ENCODE assay signal across 13 mouse cellular contexts in genomic region chr15:84566568-84567110, GRCm38 (mm10). TPM values are rescaled to one million over a fixed set of nuclear protein-coding genes. Genes with fewer than 3 reads are reported as not detected.
A peak's percentile ranks its signal among the peaks of the same experiment; 100 is the strongest.
DNase-seq lines count a peak whose midpoint lies in the region; ATAC-seq and TF ChIP-seq lines count a peak whose summit lies in the region.
"Had no signal": no experiment of that assay in that cellular context is flagged by ENCODE, and none has a peak within 500 bp of the region (broad histone marks: within the 10 kb centered on the region; RNA-seq: fewer than 3 reads in every experiment).

No protein-coding gene starts in this region.

- H3K9ac ChIP-seq in kidney, postnatal 0 days (ENCODE audit: low read depth, low read length): no peak overlapping the region
- no peak overlapping the region for H3K9ac ChIP-seq in ES-E14 (ENCODE audit: insufficient read depth, low read depth, low read length, poor library complexity, severe bottlenecking)
- H3K9ac ChIP-seq in limb, embryonic 12.5 days (replicated peaks): no peak overlapping the region
- H3K9ac ChIP-seq in hindbrain, embryonic 11.5 days (ENCODE audit: low read depth, low read length): no peak overlapping the region
- H3K9ac ChIP-seq: heart, embryonic 12.5 days had no signal

- no peak for TF ChIP-seq CTCF in kidney, postnatal 0 days (IDR thresholded peaks at IDR 0.05; ENCODE audit: low read depth)
- no peak for TF ChIP-seq CTCF in C2C12 (IDR thresholded peaks at IDR 0.05; ENCODE audit: control insufficient read depth, insufficient read depth, insufficient read length)

- no peaks in the 10 kb centered on the region for H3K27me3 ChIP-seq in kidney, postnatal 0 days (ENCODE audit: insufficient read depth, low read length)
- H3K27me3 ChIP-seq in C2C12 (ENCODE audit: control insufficient read depth, insufficient read depth, insufficient read length): peaks cover 16% of the 10 kb centered on the region
- no peaks in the 10 kb centered on the region for H3K27me3 ChIP-seq in limb, embryonic 12.5 days
- H3K27me3 ChIP-seq in hindbrain, embryonic 11.5 days (ENCODE audit: control insufficient read depth, insufficient read depth, low read length): no peaks in the 10 kb centered on the region

- ATAC-seq in kidney, postnatal 0 days (replicated peaks; ENCODE audit: low FRiP score, low read depth): no peak
- ATAC-seq in limb, embryonic 12.5 days (ENCODE audit: insufficient number of reproducible peaks, insufficient read depth, low FRiP score, low TSS enrichment, low read depth): no peak
- no peak for ATAC-seq in hindbrain, embryonic 11.5 days (ENCODE audit: low FRiP score)
- ATAC-seq: inflammation-experienced regulatory T-cells, adult 6 months had no signal

- H3ac ChIP-seq in C2C12 (ENCODE audit: control insufficient read depth, insufficient read length, low read depth): no peak overlapping the region

- WGBS in kidney, postnatal 0 days: 57% methylated on average over 17 of the region's 17 CpGs
- 46% methylated on average over 17 of the region's 17 CpGs for WGBS in limb, embryonic 12.5 days
- WGBS in hindbrain, embryonic 11.5 days: 73% methylated on average over 17 of the region's 17 CpGs

- H3K4me1 ChIP-seq in kidney, postnatal 0 days (replicated peaks; ENCODE audit: insufficient read depth, low read length): no peaks in the 10 kb centered on the region
- no peaks in the 10 kb centered on the region for H3K4me1 ChIP-seq in ES-E14 (ENCODE audit: control insufficient read depth in 2 of 2, insufficient read depth in 2 of 2, low read length in 2 of 2, poor library complexity in 1 of 2)
- H3K4me1 ChIP-seq in limb, embryonic 12.5 days (replicated peaks): 0 out of 2 replicates have a peak, but pooled peaks cover 5% of the 10 kb centered on the region
- H3K4me1 ChIP-seq in hindbrain, embryonic 11.5 days (replicated peaks; ENCODE audit: control insufficient read depth, insufficient read depth, low read length): no peaks in the 10 kb centered on the region
- H3K4me1 ChIP-seq: heart, embryonic 12.5 days had no signal

- H3K9me3 ChIP-seq in kidney, postnatal 0 days (replicated peaks; ENCODE audit: low read length): no peaks in the 10 kb centered on the region
- H3K9me3 ChIP-seq in ES-E14 (ENCODE audit: control insufficient read depth, insufficient read depth, low read depth, low read length): no peaks in the 10 kb centered on the region
- H3K9me3 ChIP-seq in limb, embryonic 12.5 days: no peaks in the 10 kb centered on the region
- no peaks in the 10 kb centered on the region for H3K9me3 ChIP-seq in hindbrain, embryonic 11.5 days (ENCODE audit: control insufficient read depth, low read length)

- in situ Hi-C loops in ES-E14 (cut with MboI; ENCODE audit: low sequenced_read_pairs in 2 of 2, unreplicated experiment in 2 of 2): no loop called here

- no peak overlapping the region for H3K4me2 ChIP-seq in kidney, postnatal 0 days (ENCODE audit: low read length)
- peak overlapping the region; percentile 21; the same call in 1 of the 2 replicates for H3K4me2 ChIP-seq in limb, embryonic 12.5 days
- H3K4me2 ChIP-seq in hindbrain, embryonic 11.5 days (replicated peaks; ENCODE audit: low read depth, low read length): no peak overlapping the region
- H3K4me2 ChIP-seq: heart, embryonic 12.5 days had no signal

- no peaks in the 10 kb centered on the region for H3K79me3 ChIP-seq in C2C12 (ENCODE audit: low read depth)

- H3K27ac ChIP-seq in kidney, postnatal 0 days: no peak overlapping the region
- no peak overlapping the region for H3K27ac ChIP-seq in ES-E14 (ENCODE audit: insufficient read depth, low read depth, low read length, poor library complexity, severe bottlenecking)
- peak overlapping the region; percentile 62; the same call in 1 of the 2 replicates for H3K27ac ChIP-seq in limb, embryonic 12.5 days
- H3K27ac ChIP-seq in hindbrain, embryonic 11.5 days (ENCODE audit: low read depth, low read length): no peak overlapping the region
- H3K27ac ChIP-seq: left cerebral cortex, adult 2 months had no signal

- H3K36me3 ChIP-seq in kidney, postnatal 0 days (ENCODE audit: insufficient read depth, low read length): no peaks in the 10 kb centered on the region
- H3K36me3 ChIP-seq in C2C12 (ENCODE audit: control insufficient read depth, insufficient read depth) (no peaks in the 10 kb centered on the region), ES-E14 (ENCODE audit: control insufficient read depth, insufficient read depth, low read length, poor library complexity, severe bottlenecking) (no peaks in the 10 kb centered on the region)
- no peaks in the 10 kb centered on the region for H3K36me3 ChIP-seq in limb, embryonic 12.5 days
- no peaks in the 10 kb centered on the region for H3K36me3 ChIP-seq in hindbrain, embryonic 11.5 days (ENCODE audit: control insufficient read depth, insufficient read depth, low read length)
- H3K36me3 ChIP-seq: heart, embryonic 12.5 days had no signal

- no peak overlapping the region for H3K4me3 ChIP-seq in kidney, postnatal 0 days (replicated peaks; ENCODE audit: low read depth, low read length)
- H3K4me3 ChIP-seq in C2C12 (ENCODE audit: insufficient read depth, poor library complexity, severe bottlenecking): no peak overlapping the region
- H3K4me3 ChIP-seq in ES-E14 (ENCODE audit: insufficient read depth in 1 of 2, low read depth in 1 of 2, low read length in 2 of 2, poor library complexity in 1 of 2, severe bottlenecking in 1 of 2): no peak overlapping the region
- no peak overlapping the region for H3K4me3 ChIP-seq in limb, embryonic 12.5 days (replicated peaks)
- H3K4me3 ChIP-seq in hindbrain, embryonic 11.5 days (ENCODE audit: low read depth, low read length): no peak overlapping the region
- H3K4me3 ChIP-seq: heart, embryonic 12.5 days; left cerebral cortex, adult 2 months had no signal

- no peaks in the 10 kb centered on the region for H3K79me2 ChIP-seq in C2C12 (ENCODE audit: control insufficient read depth, insufficient read depth)

- DNase-seq in kidney, postnatal 0 days (ENCODE audit: low spot score): peak; percentile 18
- DNase-seq in kidney, postnatal 10 days: no peak
- DNase-seq in ES-E14 (ENCODE audit: low read depth, low spot score): no peak
- no peak for DNase-seq in hindbrain, embryonic 11.5 days (ENCODE audit: low spot score)
- DNase-seq in MN1 (ENCODE audit: low spot score): no peak
- DNase-seq: adrenal gland, postnatal 36 days; cerebellum, adult 11 months; right cerebral cortex, postnatal 4 days had no signal

TF ChIP-seq in C2C12, 6 proteins besides CTCF, POLR2A, EP300 and RAD21:
- TF ChIP-seq USF1 (IDR thresholded peaks at IDR 0.05; ENCODE audit: low read depth) (peak; percentile 49), MYOG (IDR thresholded peaks at IDR 0.05; ENCODE audit: control insufficient read depth, extremely low read depth, insufficient read length) (no peak)

TF ChIP-seq in ES-E14, 5 proteins besides CTCF, POLR2A, EP300 and RAD21:
- TF ChIP-seq ZNF384 (IDR thresholded peaks at IDR 0.05; ENCODE audit: low read depth, low read length) (0 out of 2 replicates have a peak, but pooled peaks have one; percentile 14), ZC3H11A (IDR thresholded peaks at IDR 0.05; ENCODE audit: borderline replicate concordance, low read depth, low read length) (no peak), MAFK (IDR thresholded peaks at IDR 0.05; ENCODE audit: insufficient read depth, low read depth, low read length) (no peak), HCFC1 (IDR thresholded peaks at IDR 0.05; ENCODE audit: borderline replicate concordance, insufficient read depth, low read length) (no peak)

RNA-seq across cellular contexts. Expression of gene Rtl6, which starts 9.0 kb away (rescaled TPM):
- 11.2 and 11.6 TPM in 2 replicates for polyA plus RNA-seq in kidney, postnatal 0 days (2015; fragmentation: Nextera tagmentation; extraction: Ambion mirVana)
- 0.01 TPM for polyA plus RNA-seq in C2C12 (2012; fragmentation: generic; extraction: Trizol)
- 3.1 and 3.3 TPM in 2 replicates for total RNA-seq in ES-E14 (2012; rRNA removed)
- polyA plus RNA-seq in limb, embryonic 12.5 days (2016; fragmentation: Nextera tagmentation; extraction: Ambion mirVana): 30.1 and 30.2 TPM in 2 replicates
- 13.0 and 18.5 TPM in 2 replicates for polyA plus RNA-seq in hindbrain, embryonic 11.5 days (2014; fragmentation: Nextera tagmentation; extraction: Ambion mirVana)

Comparison
In these comparisons a context has a peak if more than half of its experiments do, and no peak if none do; other contexts are left out.
1. RNA of gene Rtl6, which starts 9.0 kb away (polyA plus RNA-seq): 30.1 to 30.2 TPM in limb, embryonic 12.5 days, 13.0 to 18.5 TPM in hindbrain, embryonic 11.5 days and 11.2 to 11.6 TPM in kidney, postnatal 0 days; 0.01 TPM in C2C12 (single experiment); every median in the first group is over 10 times any median in the second.